Mouse (Mus musculus) brain, embryonic 14.5 days (tissue): Measurements from ENCODE around the gene Rbm4b.

Experiments
- CTCF ChIP-seq: fragments of 200-500 bp; IDR thresholded peaks from 2 replicates; pipeline ENCODE4 v1.5.1; 2012; ENCODE audit warnings: inconsistent platforms, mild to moderate bottlenecking, moderate library complexity, borderline replicate concordance; ENCODE audit not compliant: insufficient read depth, insufficient read length; ENCODE audit errors: extremely low read depth
- POLR2A ChIP-seq: fragments of 200-500 bp; IDR thresholded peaks from 2 replicates; pipeline ENCODE4 v1.6.1; 2012; ENCODE audit warnings: mild to moderate bottlenecking, inconsistent platforms, borderline replicate concordance; ENCODE audit not compliant: poor library complexity, insufficient read depth, insufficient read length, severe bottlenecking; ENCODE audit errors: extremely low read depth

GRCm38 (mm10) chr19:4745681-4746080, 10.6 kb upstream of the Rbm4b start:
- TF ChIP-seq CTCF (no peak), POLR2A (no peak)
